Mouse (Mus musculus) kidney, postnatal 25 days (tissue): ENCODE results near the gene Os9.
A peak's percentile ranks its signal among the peaks of the same experiment; 100 is the strongest.
"Not testable (repeated sequence)": the region's sequence is repeated elsewhere in the genome, so short reads cannot be mapped to it uniquely, and the experiment has no call there.

Experiments used
- DNase-seq, 2 experiments: peaks; one replicate each; pipeline ENCODE4 v3.0.0; 2021; ENCODE audit warnings: mixed read lengths in 2 of 2

Os9 gene

DNA sequence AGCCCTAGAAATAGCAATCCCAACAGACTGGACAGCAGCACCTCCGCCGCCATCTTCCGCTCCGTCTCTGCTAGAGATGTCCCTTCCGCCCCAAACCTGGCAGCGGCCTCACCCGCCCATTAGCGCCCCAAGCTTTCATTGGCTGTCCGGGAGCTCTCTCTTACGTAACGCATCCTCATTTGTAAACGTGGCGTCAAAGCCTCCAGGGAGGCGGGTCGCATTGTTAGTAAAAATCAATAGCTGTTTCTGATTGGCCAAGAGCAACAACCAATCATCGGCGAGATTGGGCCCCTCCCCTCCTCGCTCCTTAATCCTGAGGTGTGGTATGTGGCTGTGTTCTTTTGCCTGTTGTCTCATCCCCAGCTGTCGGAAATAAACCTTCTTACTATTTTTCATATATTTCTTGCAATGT lies at the start of gene Os9:
TSS of gene Os9 (minus strand) at position 66 of the 412 bp plus-strand sequence.
- peak; percentile 97 to 98 for DNase-seq

DNA sequence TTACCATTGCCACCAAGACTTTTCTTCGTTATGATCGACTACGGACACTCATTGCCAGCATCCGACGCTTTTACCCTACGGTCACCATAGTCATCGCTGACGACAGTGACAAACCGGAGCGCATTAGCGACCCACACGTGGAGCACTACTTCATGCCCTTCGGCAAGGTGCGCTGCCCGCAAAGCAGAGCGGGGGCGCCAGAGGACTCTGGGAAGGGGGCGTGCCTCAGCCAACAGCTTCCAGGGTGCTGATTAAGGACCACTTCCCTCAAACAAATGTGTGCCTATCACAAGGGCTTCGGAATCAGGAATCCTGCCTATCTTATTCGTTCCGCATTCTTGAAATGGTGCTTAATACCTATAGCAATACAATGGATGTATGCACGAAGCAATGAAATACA lies 49.1 kb upstream of the Os9 start:
- peak in 1 of 2 experiments; percentile 53 for DNase-seq

DNA sequence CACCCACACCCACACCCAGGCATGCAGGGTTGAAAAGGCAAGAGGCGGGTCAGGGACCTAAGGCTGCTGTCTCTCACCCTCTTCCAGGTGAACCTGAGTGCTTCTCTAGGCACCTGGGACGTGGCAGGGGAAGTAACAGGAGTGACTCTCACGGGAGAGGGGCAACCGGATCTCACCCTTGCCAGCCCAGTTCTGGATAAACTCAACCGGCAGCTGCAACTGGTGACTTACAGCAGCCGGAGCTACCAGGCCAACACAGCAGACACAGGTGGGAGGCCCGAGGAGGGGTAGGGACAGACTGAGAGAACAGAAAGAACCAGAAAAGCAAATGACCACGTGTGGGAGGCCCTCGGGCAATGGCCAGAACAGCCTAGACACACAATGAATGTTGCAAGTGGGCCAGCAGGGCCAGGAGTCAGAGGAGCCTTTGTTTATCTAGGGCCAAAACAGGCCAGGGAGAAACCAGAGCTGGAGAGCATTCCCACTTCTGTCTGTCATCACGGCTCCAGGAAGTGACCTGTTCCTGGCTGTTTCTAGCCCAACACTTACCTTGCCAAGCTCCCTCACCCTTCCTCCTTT lies 46.8 kb upstream of the Os9 start:
- DNase-seq: no peak

DNA sequence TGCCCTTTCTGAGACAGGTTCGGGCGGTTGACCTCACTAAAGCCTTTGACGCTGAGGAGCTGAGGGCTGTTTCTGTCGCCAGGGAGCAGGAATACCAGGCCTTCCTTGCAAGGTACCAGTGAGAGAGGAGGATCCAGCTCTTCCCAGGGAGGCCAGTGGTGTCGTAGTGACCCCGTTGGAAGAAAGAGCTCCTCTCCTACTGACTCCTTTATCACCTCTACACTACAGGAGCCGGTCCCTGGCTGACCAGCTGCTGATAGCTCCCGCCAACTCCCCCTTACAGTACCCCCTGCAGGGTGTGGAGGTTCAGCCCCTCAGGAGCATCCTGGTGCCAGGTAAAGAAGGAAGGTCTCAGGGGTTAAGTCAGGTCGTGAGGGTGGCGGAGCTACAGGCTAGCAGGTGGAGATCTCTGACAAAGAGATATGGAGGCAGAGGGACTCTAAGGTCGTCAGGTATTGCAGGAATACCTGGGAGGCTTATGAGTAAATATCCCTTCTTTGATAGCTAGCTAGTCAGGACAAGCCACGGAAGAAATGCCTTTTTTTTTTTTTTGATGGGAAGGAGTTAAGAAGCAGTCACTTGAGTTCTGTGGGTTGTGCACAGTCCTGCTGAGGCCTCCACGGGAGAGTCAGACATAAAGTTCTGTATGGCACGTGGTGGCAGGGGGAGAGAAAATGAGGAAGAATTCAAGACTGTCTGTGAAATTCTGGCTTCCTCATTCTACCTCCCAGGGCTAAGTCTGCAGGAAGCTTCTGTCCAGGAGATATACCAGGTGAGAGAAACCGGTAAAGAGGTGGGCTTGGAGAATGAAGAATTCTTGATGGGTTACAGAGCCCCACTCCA lies 46.1 kb upstream of the Os9 start:
- no peak for DNase-seq

DNA sequence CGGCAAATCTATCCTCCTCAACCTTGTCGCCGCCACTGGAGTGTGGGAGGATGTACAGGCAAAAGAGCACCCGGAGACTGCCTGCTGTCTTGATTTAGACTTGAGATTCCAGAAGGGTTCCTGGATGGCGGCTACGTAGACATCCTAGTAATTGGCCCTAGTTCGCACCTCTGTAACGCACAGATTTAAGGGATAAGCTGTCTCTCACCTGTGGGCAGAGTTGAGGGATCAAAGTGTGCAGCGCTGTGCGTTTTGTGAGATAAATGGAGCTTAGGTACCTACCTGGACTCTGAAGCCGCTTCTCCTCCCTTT lies 45.4 kb upstream of the Os9 start:
- DNase-seq: no peak

DNA sequence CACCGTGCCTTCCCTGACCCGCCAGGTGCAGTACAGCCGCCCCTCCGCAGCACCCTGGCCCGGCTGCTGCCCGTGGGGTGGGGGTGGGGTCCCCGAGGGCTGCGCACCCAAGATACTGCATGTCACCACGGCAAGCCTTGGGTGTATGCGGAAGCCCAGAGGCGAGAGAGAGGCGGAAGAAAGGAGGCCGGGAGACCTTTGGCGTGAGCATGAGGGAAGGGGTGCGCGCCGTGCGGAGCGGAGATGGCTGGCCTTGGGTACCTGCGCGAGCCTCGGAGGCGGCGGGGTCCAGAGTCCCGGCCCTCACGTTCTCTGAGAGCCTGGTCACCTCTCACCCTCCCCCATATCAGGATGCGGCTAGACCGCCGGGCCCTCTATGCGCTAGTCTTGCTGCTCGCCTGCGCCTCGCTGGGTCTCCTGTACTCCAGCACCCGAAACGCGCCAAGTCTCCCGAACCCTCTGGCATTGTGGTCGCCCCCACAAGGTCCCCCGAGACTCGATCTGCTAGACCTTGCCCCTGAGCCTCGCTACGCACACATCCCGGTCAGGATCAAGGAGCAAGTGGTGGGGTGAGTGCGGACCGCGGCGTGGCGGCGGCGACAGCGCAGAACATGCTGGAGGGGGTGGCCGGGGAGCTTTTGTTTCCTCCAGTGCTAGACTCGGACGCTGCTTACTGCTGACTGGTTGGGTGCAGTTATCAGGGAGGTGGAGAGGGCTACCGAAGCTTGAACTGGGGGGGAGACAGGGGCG lies 44.9 kb upstream of the Os9 start:
- peak in 1 of 2 experiments; percentile 51 for DNase-seq

DNA sequence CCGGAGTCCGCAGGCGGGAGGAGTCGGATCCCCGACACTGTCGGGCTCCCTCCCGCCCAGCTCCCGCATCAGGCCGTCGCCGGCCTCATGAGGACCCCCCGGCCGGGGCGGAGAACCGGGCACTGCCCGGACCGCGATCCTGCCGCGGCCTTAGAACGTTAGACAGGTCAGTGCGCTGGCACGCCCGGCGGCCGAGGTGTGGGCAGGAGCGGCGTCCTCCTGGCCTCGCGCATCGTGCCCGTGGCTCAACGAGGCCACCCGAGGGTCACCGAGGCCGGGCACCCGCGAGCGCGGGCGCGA lies 44.4 kb upstream of the Os9 start:
- DNase-seq: peak in 1 of 2 experiments; percentile 52

DNA sequence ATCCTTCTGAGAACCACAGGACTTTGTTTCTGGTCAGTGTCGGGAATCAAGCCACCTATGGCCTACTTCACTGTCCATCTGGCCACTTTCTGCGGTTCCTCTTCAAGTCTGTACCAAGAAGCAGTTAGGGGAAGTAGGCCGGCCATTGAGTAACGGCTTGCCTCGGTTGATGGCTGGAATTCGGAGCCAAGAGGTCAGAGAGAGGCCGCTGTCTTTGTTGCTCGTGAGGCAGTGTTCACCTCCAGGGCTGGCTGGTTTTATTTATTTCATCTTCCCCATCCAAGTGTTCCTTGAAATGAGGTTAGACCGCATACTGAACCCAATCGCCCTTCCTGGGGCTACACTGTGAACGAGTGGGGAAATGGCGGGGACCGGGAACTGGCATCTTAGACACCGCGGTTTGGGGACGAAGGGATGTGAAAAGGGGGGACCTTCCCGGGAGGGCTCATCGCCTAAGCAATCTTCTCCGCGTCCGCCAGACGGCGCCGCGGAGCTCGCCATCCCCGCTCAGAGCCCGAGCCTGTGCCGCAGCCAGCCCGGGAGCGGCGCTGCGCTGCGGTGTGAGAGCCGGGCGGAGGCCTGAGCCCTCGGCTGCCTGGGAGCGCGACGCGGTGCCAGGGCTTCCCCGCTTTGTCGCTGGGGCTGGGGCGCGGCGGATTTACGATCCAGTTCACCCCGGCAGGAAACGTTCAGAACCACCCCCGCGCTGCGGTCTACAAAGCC lies 43.9 kb upstream of the Os9 start, which contains the start of gene B4galnt1:
TSS of gene B4galnt1 (plus strand) at position 595 of the 723 bp plus-strand sequence.
- peak; percentile 59 to 74 for DNase-seq

DNA sequence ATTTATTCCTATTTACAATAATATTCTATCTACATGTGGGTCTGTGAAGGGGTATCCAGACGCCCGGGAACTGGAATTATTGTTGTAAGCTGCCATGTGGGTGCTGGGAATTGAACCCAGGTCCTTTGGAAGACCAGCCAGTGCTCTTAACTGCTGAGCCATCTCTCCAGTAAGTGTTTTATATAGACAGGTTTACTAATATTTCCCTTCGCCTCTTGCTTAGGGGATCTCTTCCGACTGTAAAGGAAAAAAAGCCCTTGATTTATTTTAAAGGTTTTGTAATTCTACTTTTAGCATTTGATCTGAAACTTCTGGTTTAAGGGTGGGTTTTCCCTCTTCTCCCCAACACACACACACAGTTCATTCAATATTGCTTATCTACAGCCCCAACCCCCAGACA lies 43.3 kb upstream of the Os9 start:
- no peak for DNase-seq

DNA sequence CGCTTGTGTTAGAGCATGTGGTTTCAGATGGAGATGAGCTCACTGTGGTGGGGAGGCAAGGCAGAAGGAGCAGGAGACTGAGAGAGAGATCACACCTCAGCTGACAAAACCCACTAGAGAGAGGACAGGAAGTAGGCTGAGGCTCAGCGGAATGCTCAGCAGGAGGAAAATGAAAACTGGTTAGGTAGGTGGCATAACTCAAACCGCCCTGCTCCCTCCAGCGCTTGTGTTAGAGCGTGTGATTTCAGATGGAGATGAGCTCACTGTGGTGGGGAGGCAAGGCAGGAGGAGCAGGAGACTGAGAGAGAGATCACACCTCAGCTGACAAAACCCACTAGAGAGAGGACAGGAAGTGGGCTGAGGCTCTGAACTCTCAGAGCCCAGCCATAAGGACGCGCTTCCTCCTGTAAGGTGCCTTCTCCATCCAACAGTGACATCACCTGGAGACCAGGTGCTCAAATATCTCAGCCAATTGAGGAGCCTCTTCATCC lies 41.9 kb upstream of the Os9 start:
- not testable (repeated sequence) for DNase-seq

DNA sequence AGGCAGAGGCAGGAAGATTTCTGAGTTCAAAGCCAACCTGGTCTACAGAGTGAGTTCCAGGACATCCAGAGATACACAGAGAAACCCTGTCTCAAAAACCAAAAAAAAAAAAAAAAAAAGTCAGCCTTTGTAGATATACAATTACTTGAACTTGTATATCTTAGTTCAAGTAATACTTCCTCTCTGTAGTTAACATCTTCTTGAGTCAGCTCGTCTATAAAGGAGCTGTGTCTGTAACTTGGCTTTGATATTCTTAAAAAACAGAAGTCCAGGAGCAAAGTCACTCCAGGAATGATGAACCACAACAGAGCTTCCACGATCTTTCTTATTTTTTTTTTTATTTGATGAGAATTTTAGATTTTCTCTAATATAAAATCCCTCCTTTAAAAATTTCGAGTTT lies 39.8 kb upstream of the Os9 start:
- DNase-seq: no peak

DNA sequence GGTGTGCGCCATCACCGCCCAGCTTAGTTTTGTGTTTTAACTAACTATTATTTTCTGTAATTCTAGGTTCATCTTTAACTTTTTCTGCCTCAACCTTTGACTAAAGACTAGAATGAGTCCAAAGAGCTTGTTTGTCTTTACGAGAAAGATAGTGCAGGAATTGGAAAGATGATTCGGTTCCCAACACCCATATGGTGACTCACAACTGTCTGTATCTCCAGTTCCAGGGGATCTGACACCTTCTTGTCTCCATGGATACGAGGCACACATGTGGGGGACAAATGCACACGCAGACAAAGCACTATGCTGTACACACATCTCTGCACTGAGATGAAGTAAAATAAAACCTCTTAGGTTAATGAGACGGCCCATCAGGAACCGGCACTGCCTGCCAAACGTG lies 39.1 kb upstream of the Os9 start:
- no peak for DNase-seq

DNA sequence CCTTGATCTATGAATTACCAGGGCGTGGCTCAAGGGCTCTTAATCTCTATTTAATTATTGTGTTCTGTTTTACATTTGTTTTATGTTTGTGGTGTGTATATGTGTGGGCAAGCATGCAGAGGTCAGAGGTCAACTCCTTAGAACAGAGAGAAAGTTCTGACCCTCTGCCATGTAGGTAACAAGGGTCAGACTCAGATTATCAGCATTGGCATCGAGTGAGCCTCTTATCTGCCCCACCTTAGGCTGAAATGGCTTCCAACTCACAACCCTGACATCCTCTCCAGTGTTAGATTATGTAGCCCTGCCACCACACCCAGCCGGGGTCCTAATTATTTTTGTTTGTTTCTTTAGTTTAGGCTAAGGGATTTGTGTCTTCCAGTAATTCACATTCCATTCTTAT lies 37.5 kb upstream of the Os9 start:
- no peak for DNase-seq

DNA sequence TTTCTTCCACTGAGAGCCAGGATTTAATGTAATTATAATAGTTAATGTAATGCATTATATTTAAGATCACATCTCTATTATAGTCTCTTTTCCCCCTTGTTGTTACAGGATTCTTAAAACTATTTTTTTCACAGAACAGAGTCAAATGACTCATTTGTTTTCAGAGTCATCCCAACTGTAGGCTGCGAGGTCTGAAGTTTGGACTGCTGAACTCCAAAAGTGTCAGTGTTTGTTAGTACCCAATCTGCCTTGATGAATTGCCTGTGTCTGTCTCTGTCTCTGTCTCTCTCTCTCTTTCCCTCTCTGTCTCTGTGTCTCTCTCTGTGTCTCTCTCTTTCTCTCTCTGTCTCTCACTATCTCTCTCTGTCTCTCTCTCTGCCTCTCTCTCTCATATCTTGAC lies 35.6 kb upstream of the Os9 start:
- no peak for DNase-seq

DNA sequence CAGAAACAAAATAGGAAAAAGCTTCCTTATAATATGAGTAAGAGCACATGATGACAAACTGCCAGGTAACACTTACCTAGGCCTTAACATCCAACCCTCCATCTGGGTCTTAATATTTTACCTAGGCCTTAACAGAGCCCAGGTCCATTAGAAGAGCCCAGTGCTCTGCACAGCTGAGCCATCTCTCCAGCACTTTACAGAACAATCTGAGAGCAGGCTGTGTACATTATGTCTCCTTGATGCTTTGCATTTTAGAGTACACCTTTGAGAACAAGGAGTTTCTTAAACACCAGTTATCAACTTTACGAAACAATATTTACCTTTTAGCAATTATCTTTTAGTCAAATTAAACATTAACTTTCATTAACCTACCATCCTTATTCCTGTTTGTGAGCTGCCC lies 35.2 kb upstream of the Os9 start:
- DNase-seq: no peak

DNA sequence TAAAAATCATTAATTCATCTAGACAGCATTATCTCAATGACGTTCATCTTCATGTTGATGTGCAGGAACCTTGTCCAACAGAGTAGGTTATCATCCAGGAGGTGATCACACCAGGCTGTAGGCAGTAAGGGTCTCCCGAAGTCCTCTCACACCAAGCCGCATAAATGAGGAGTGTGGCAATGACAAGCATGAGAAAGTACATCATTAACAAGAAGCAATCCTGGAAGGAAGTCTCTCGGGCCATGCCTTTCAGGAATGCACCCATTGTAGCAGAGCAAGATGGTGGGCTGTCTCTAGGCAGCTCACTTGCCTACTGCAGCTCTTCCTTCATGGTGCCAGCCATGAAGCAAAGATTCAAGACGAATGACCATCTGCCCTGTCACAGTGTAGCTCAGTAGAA lies 33.7 kb upstream of the Os9 start:
- DNase-seq: no peak

DNA sequence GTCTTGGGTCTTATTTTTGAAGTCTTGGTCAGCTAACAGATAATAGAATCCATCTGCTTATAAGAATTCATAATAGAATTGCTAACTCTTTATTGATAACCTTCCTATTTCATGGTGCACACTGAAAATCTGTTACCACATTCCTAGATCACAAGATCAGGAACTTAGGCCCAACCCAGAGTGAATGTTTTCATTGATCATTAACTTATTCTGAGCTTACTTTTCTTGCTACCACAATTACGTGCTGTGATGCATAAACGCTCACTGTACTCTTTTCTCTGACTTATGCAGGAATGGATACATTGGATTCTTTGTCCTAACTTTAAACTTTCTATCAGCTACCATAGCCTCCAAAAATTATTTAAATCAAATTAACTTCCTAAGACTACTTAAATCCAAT lies 33.3 kb upstream of the Os9 start:
- no peak for DNase-seq

DNA sequence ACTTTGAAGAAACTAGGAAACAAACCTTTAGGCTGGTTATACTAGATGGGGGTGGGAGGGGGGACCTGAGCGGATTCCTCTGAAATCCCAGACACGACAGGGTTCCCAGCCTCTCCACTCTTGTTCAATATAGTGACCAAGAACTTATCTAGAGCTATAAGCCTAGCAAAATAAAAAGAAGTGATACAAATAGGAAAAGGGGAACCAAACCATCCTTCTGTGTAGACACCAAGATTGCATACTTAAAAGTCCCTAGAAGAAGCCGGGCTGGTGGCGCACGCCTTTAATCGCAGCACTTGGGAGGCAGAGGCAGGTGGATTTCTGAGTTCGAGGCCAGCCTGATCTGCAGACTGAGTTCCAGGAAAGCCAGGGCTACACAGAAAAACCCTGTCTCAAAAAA lies 32.4 kb upstream of the Os9 start:
- no peak for DNase-seq

DNA sequence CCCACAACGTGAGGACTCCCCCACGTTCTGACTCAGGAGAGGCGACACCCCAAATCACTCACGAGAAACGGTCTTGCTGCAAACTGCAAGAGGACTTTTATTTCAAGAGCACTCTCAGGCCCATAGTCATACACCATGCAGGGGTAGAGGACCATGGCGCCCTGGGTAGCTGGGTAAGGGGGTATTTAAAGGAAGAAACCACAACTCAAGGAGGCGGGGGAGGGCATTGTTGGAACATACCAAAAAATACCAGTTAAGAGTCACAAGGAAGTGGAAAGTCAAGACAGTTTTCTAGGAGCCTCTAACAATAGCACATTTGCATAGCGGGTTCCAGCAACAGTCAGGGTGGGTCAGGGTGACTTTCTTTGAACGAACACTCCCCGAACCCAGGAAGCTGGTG lies 31.6 kb upstream of the Os9 start:
- not testable (repeated sequence) for DNase-seq

DNA sequence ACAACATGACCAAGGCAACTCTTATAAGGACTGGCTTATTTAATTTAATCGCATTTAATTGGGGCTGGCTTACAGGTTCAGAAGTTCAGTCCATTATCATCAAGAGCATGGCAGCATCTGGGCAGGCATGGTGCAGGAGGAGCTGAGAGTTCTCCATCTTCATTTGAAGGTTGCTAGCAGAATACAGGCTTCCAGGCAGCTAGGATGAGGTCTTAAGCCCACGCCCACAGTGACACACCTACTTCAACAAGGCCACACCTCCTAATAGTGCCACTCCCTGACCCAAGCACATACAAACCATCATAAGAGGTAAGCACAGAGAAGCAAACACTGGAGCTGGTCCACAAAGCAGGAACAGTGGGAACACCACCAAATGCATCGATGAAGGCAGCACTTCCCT lies 30.3 kb upstream of the Os9 start:
- not testable (repeated sequence) for DNase-seq

DNA sequence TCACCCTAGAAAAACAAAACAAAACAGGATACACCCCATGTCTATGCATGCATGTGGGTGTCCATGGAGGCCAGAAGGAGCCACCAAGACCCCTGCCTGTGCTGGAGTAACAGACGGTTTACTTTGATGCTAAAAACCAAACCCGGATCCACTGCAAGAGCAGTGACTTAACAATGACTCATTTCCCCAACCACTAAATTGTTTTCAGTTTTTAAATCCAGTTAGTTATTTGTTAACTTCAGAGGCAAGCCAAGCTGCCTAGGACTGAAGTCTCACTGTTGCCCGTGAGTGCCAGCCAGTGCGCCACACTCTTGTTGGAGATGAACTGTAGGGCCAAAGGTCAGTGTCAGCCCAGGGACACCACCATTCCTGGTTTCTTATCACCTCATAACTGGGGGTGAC lies 29.5 kb upstream of the Os9 start:
- DNase-seq: peak; percentile 71 to 86

DNA sequence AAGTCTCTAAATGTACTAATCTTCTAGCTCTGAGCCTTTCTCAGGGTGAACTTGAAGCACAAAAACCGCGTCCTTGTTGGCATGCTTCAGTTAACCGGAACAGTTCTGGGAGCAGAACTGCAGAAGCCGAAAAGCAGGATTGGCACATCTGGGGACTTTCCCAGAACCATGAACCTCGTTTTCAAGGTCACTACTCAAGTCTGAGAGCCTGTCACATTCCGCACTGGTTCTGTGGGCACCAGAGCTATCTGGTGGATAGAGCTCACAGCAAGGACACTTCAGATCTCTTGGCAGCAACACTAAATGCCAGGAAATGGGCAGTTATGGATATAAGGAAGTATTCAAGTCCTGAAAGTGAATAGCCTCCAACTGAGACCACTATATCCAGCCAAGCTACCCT lies 26.2 kb upstream of the Os9 start:
- peak; percentile 15 to 51 for DNase-seq

DNA sequence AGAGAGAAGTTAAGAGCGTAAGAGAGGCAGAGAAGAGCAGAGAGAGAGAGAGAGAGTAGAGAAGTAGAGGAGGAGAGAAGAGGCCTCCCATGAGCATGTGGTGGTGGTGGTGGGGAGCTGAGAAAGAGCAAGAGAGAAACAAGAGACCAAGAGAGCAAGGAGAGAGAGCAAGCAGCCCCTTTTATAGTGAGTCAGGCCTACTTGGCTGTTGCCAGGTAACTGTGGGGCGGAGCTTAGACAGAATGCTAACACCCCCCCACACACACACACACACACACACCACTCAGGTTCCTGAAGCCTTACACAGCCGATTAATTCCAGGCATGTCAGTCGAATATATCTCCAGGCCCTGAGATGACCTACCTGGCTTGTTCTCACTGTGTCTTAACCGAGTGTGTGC lies 24.4 kb upstream of the Os9 start:
- no peak for DNase-seq
